Mouse (Mus musculus) spleen, postnatal 14 days (tissue): ENCODE results near the gene B4galnt1.
"Not testable (repeated sequence)": the region's sequence is repeated elsewhere in the genome, so short reads cannot be mapped to it uniquely, and the experiment has no call there.

ENCODE experiments used
- DNase-seq, 2 experiments: peaks; one replicate each; pipeline ENCODE4 v3.0.0; 2021 to 2022; ENCODE audit warnings: low spot score in 2 of 2

B4galnt1 gene

GRCm38 (mm10) chr10:127143228-127143627 is 21.8 kb upstream of the B4galnt1 start:
- no peak for DNase-seq

- DNase-seq = no peak
Measured at GRCm38 (mm10) chr10:127144536-127144935, 20.5 kb upstream of the B4galnt1 start.

- no peak for DNase-seq
Measured at GRCm38 (mm10) chr10:127145303-127145702, 19.7 kb upstream of the B4galnt1 start.

- DNase-seq = no peak
Measured at GRCm38 (mm10) chr10:127147135-127147534, 17.9 kb upstream of the B4galnt1 start.

GRCm38 (mm10) chr10:127150471-127150872 is 14.6 kb upstream of the B4galnt1 start:
- DNase-seq = no peak

GRCm38 (mm10) chr10:127151233-127151632 is 13.8 kb upstream of the B4galnt1 start:
- DNase-seq = not testable (repeated sequence)

- not testable (repeated sequence) for DNase-seq
Measured at GRCm38 (mm10) chr10:127152556-127152955, 12.5 kb upstream of the B4galnt1 start.

- DNase-seq = no peak
Measured at GRCm38 (mm10) chr10:127153323-127153722, 11.7 kb upstream of the B4galnt1 start.

- DNase-seq = no peak
Measured at GRCm38 (mm10) chr10:127154241-127154640, 10.8 kb upstream of the B4galnt1 start.

- no peak for DNase-seq
Measured at GRCm38 (mm10) chr10:127154652-127155051, 10.4 kb upstream of the B4galnt1 start.

GRCm38 (mm10) chr10:127156089-127156488 is 8.9 kb upstream of the B4galnt1 start:
- no peak for DNase-seq

GRCm38 (mm10) chr10:127156511-127156910 is 8.5 kb upstream of the B4galnt1 start:
- no peak for DNase-seq

- DNase-seq = no peak
Measured at GRCm38 (mm10) chr10:127158471-127158870, 6.6 kb upstream of the B4galnt1 start.

GRCm38 (mm10) chr10:127160081-127160480 is 4.9 kb upstream of the B4galnt1 start:
- no peak for DNase-seq

GRCm38 (mm10) chr10:127160728-127161127 is 4.3 kb upstream of the B4galnt1 start:
- no peak for DNase-seq

- peak in 1 of 2 experiments; percentile 7 for DNase-seq
Measured at GRCm38 (mm10) chr10:127162771-127163261, 2.2 kb upstream of the B4galnt1 start.

- DNase-seq = no peak
Measured at GRCm38 (mm10) chr10:127164190-127164589, 835 bp upstream of the B4galnt1 start.

GRCm38 (mm10) chr10:127165354-127165653 is 279 bp downstream of the B4galnt1 start:
- DNase-seq = no peak

- DNase-seq = peak; percentile 51
Measured at GRCm38 (mm10) chr10:127165654-127166403, 804 bp downstream of the B4galnt1 start.

- peak in 1 of 2 experiments; percentile 5 for DNase-seq
Measured at GRCm38 (mm10) chr10:127166404-127166715, 1.3 kb downstream of the B4galnt1 start.

GRCm38 (mm10) chr10:127166771-127167613 is 2.0 kb downstream of the B4galnt1 start:
- peak in 1 of 2 experiments; percentile 6 for DNase-seq

- DNase-seq = peak in 1 of 2 experiments; percentile 6
Measured at GRCm38 (mm10) chr10:127167614-127168192, 2.7 kb downstream of the B4galnt1 start.
